Mouse (Mus musculus): ENCODE results near the gene Trim26. TPM values are rescaled to one million over a fixed set of nuclear protein-coding genes. Genes with fewer than 3 reads are reported as not detected.

Gene Trim26
- polyA plus RNA-seq, 1 experiment from 2014 or later = 27.4 TPM

DNA sequence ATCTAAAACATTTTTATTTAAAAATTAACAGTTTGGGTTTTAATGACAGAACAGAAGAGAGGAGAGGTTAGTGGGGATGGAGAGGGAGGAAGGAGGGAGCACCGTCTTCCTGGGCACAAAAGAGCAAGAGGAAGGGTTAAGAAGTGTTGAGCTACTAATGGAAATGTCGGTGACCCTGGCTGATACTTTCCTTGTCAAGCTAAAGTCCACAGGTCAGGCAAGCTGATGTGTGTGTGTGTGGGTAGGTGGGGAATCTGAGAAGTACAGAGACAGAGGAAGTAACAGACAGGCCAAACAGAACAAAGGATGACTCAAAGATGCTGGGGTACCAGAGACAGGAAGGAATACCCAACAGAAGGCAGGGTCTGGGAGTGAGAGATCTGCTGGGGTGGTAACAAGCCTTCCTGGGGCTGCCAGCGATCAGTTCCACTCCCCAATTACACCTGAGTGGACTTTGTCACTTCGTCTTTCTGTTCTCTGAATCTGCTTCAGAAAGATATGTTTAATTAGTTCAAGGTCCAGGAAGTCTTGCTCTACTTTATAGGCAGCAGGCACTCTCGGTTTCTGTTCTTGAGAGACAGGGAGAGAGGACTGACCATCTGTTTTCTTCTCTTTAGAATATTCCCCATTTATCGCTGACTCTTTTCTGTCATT lies 60.7 kb downstream of the Trim26 start, which contains the start of gene Trim31:
Gene Trim31, plus strand, starts transcription at position 567 of the 654 bp plus-strand sequence.
- H3K36me3 ChIP-seq (ENCODE audit: control insufficient read depth, insufficient read depth) = no peaks in the 10 kb centered on the region
- peak within 1 kb of the TSS; percentile 48 for H3K9ac ChIP-seq (ENCODE audit: low read depth, low read length)
- WGBS = 30% methylated on average over 6 of the region's 6 CpGs
- H3K27me3 ChIP-seq (replicated peaks; ENCODE audit: control insufficient read depth, insufficient read depth, low read length) = no peaks in the 10 kb centered on the region
- peak within 1 kb of the TSS; percentile 38 for H3K4me3 ChIP-seq (ENCODE audit: low read depth, low read length)
- TF ChIP-seq CTCF (IDR thresholded peaks at IDR 0.05; ENCODE audit: low read depth) = no peak
- H3K4me1 ChIP-seq (replicated peaks; ENCODE audit: control insufficient read depth, insufficient read depth, low read length) = no peaks in the 10 kb centered on the region
- ATAC-seq = peak; percentile 70
- peak within 1 kb of the TSS; percentile 96 for H3K27ac ChIP-seq (ENCODE audit: low read depth, low read length)
- no peaks in the 10 kb centered on the region for H3K9me3 ChIP-seq (ENCODE audit: control insufficient read depth)
- H3K4me2 ChIP-seq (replicated peaks; ENCODE audit: low read depth) = peak within 1 kb of the TSS; percentile 73

DNA sequence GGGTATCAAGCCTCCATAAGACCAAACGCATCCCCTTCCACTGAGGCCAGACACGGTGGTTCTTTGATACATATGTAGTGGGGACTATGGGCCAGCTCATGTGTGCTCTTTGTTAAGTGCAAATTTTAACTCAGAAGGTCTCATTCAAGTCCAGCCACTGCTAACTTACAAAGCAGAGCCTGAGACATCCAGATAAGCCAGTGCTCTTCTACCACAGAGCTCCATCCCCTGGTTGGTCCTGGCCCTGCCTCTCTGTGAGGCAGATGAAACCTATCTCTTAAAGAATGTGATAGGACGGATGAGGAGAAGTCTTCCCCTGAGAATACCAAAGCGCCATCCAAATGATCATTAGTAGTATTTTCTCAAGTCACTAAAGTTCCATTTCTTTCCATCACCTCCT lies 62.4 kb downstream of the Trim26 start:
- H3K9ac ChIP-seq (ENCODE audit: low read depth, low read length) = peak overlapping the region; percentile 48
- 65% methylated on average over 4 of the region's 4 CpGs for WGBS
- peak overlapping the region; percentile 73 for H3K4me2 ChIP-seq (replicated peaks; ENCODE audit: low read depth)

DNA sequence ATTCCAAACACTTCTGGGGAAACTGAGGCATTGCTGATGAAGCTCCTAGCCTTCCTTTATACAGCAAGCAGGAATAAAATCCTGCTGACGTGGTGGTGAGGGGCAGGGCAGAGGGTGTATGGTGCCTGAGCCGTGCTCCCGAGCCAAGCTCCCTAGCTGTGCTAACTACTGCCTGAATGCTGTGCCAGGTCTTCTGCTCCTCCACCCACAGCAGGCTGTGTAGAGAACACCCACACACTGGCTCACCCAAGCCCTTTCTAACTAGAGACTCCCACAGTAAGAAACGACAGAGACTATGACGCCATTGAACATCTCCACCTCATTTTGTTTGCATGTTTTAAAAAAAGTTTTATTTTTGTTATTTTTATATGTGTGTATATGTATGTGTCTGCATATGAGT lies 63.1 kb downstream of the Trim26 start:
- Histone ChIP-seq H3K27me3 (replicated peaks; ENCODE audit: control insufficient read depth, insufficient read depth, low read length) (no peaks in the 10 kb centered on the region), H3K27ac (ENCODE audit: low read depth, low read length) (no peak overlapping the region), H3K4me2 (replicated peaks; ENCODE audit: low read depth) (peak overlapping the region; percentile 73), H3K9me3 (ENCODE audit: control insufficient read depth) (no peaks in the 10 kb centered on the region), H3K4me1 (replicated peaks; ENCODE audit: control insufficient read depth, insufficient read depth, low read length) (no peaks in the 10 kb centered on the region), H3K36me3 (ENCODE audit: control insufficient read depth, insufficient read depth) (0 out of 2 replicates have a peak, but pooled peaks cover under 1% of the 10 kb centered on the region), H3K9ac (ENCODE audit: low read depth, low read length) (peak overlapping the region; percentile 48; the same call in 1 of the 2 replicates), H3K4me3 (ENCODE audit: low read depth, low read length) (peak overlapping the region; percentile 38)
- WGBS = 41% methylated on average over 5 of the region's 5 CpGs
- TF ChIP-seq CTCF (IDR thresholded peaks at IDR 0.05; ENCODE audit: low read depth) = no peak
- ATAC-seq = no peak

More for the DNA sequence above, 62.4 kb downstream of the Trim26 start:
- peak; percentile 44 for TF ChIP-seq CTCF (IDR thresholded peaks at IDR 0.05; ENCODE audit: low read depth)
- H3K4me3 ChIP-seq (ENCODE audit: low read depth, low read length) = peak overlapping the region; percentile 38
- H3K4me1 ChIP-seq (replicated peaks; ENCODE audit: control insufficient read depth, insufficient read depth, low read length) = no peaks in the 10 kb centered on the region
- H3K27ac ChIP-seq (ENCODE audit: low read depth, low read length) = peak overlapping the region; percentile 96
- H3K9me3 ChIP-seq (ENCODE audit: control insufficient read depth) = no peaks in the 10 kb centered on the region
- no peaks in the 10 kb centered on the region for H3K27me3 ChIP-seq (replicated peaks; ENCODE audit: control insufficient read depth, insufficient read depth, low read length)
- ATAC-seq = no peak
- no peaks in the 10 kb centered on the region for H3K36me3 ChIP-seq (ENCODE audit: control insufficient read depth, insufficient read depth)

DNA sequence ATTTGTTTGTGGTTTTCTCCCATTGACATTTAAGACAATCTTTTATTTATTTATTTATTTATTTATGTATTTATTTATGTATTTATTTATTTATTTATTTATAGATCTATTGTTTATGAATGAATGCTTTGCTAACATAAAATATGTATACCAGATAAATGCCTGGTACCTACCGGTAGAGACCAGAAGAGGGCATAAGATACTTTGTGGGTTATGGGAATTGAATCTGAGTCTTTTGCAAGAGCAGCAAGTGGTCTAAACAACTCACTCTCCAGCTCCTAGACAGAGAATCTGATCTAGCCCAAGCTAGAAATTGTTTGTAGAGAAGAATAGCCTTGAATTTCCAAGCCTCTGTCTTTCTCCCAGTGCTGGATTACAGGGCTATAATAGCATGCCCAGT lies 63.8 kb downstream of the Trim26 start:
- peak overlapping the region; percentile 73 for H3K4me2 ChIP-seq (replicated peaks; ENCODE audit: low read depth)
- H3K9me3 ChIP-seq (ENCODE audit: control insufficient read depth) = no peaks in the 10 kb centered on the region
- no peaks in the 10 kb centered on the region for H3K4me1 ChIP-seq (replicated peaks; ENCODE audit: control insufficient read depth, insufficient read depth, low read length)
- peak; percentile 52 for TF ChIP-seq CTCF (IDR thresholded peaks at IDR 0.05; ENCODE audit: low read depth)
- H3K4me3 ChIP-seq (ENCODE audit: low read depth, low read length) = peak overlapping the region; percentile 38; the same call in 1 of the 2 replicates
- 7% methylated on average over 1 of the region's 1 CpGs for WGBS
- no peak overlapping the region for H3K9ac ChIP-seq (ENCODE audit: low read depth, low read length)
- H3K36me3 ChIP-seq (ENCODE audit: control insufficient read depth, insufficient read depth) = peaks cover 7% of the 10 kb centered on the region
- no peaks in the 10 kb centered on the region for H3K27me3 ChIP-seq (replicated peaks; ENCODE audit: control insufficient read depth, insufficient read depth, low read length)
- H3K27ac ChIP-seq (ENCODE audit: low read depth, low read length) = no peak overlapping the region
- no peak for ATAC-seq

DNA sequence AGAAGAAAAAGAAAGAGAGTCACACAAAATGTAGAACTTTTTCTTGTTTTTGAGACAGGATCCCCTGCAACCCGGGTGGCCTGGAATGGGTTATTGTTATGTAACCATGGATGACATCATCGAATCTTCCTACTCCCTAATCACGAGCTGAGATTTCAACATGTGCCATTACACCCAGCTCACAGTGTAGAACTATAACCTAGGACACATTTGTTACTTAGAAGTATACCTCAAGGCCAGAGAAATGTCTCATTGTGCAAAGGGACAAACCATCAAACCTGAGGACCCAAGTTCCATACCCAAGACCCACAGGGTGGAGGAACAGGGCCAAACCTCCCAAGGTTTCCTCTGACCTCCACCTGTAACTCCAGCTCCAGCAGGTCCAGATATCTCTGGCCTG lies 66.7 kb downstream of the Trim26 start:
- ATAC-seq = no peak
- 42% methylated on average over 3 of the region's 3 CpGs for WGBS
- Histone ChIP-seq H3K4me1 (replicated peaks; ENCODE audit: control insufficient read depth, insufficient read depth, low read length) (no peaks in the 10 kb centered on the region), H3K4me2 (replicated peaks; ENCODE audit: low read depth) (no peak overlapping the region), H3K36me3 (ENCODE audit: control insufficient read depth, insufficient read depth) (peaks cover 17% of the 10 kb centered on the region), H3K27ac (ENCODE audit: low read depth, low read length) (no peak overlapping the region), H3K9me3 (ENCODE audit: control insufficient read depth) (no peaks in the 10 kb centered on the region), H3K4me3 (ENCODE audit: low read depth, low read length) (no peak overlapping the region), H3K27me3 (replicated peaks; ENCODE audit: control insufficient read depth, insufficient read depth, low read length) (no peaks in the 10 kb centered on the region), H3K9ac (ENCODE audit: low read depth, low read length) (no peak overlapping the region)
- TF ChIP-seq CTCF (IDR thresholded peaks at IDR 0.05; ENCODE audit: low read depth) = no peak

DNA sequence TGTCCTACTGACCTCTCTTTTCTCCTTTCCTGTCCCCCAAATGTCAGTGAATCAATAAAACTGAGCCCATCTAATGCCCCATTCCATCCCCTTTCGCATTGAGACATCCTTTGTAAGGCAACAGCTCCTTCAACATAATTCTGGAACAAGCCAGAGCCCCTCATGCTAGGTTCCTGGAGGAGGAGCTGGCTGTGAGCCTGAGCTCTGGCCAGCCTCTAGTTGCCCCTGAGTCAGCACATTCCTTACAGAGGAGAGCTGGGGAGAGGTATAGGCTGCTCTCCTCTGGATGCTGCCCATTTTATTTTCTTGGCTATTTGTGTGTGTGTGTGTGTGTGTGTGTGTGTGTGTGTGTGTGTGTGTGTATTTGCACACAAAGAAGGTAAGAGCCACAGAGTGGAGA lies 71.3 kb downstream of the Trim26 start:
- H3K27ac ChIP-seq (ENCODE audit: low read depth, low read length) = no peak overlapping the region
- no peak overlapping the region for H3K4me3 ChIP-seq (ENCODE audit: low read depth, low read length)
- no peak for TF ChIP-seq CTCF (IDR thresholded peaks at IDR 0.05; ENCODE audit: low read depth)
- ATAC-seq = no peak
- no peak overlapping the region for H3K9ac ChIP-seq (ENCODE audit: low read depth, low read length)
- 59% methylated on average over 1 of the region's 1 CpGs for WGBS
- H3K4me1 ChIP-seq (replicated peaks; ENCODE audit: control insufficient read depth, insufficient read depth, low read length) = no peaks in the 10 kb centered on the region
- peaks cover 17% of the 10 kb centered on the region for H3K36me3 ChIP-seq (ENCODE audit: control insufficient read depth, insufficient read depth)
- no peak overlapping the region for H3K4me2 ChIP-seq (replicated peaks; ENCODE audit: low read depth)
- H3K9me3 ChIP-seq (ENCODE audit: control insufficient read depth) = no peaks in the 10 kb centered on the region
- H3K27me3 ChIP-seq (replicated peaks; ENCODE audit: control insufficient read depth, insufficient read depth, low read length) = no peaks in the 10 kb centered on the region

Other genes with a start within 250 kb of the Trim26 start
- 0.27 and 0.42 TPM in 2 replicates for gene H2-M9, start 194.5 kb upstream of the Trim26 start, polyA plus RNA-seq (2015; fragmentation: Nextera tagmentation; extraction: Ambion mirVana)
- gene H2-M1, start 164.9 kb upstream of the Trim26 start, polyA plus RNA-seq (2015; fragmentation: Nextera tagmentation; extraction: Ambion mirVana) = not detected in 2 replicates
- gene H2-M10.5, start 64.2 kb upstream of the Trim26 start, polyA plus RNA-seq (2015; fragmentation: Nextera tagmentation; extraction: Ambion mirVana) = not detected in 2 replicates
- gene H2-M10.6, start 25.0 kb upstream of the Trim26 start, polyA plus RNA-seq (2015; fragmentation: Nextera tagmentation; extraction: Ambion mirVana) = not detected in 2 replicates
- 16.4 and 23.0 TPM in 2 replicates for gene Trim15, start 30.1 kb downstream of the Trim26 start, polyA plus RNA-seq (2015; fragmentation: Nextera tagmentation; extraction: Ambion mirVana)
- gene Trim10, start 32.4 kb downstream of the Trim26 start, polyA plus RNA-seq (2015; fragmentation: Nextera tagmentation; extraction: Ambion mirVana) = 0.07 and 0.21 TPM in 2 replicates
- gene Trim40, start 53.0 kb downstream of the Trim26 start, polyA plus RNA-seq (2015; fragmentation: Nextera tagmentation; extraction: Ambion mirVana) = 6.8 TPM in 2 replicates
- gene Trim31, start 61.0 kb downstream of the Trim26 start, polyA plus RNA-seq (2015; fragmentation: Nextera tagmentation; extraction: Ambion mirVana) = 53.7 and 56.2 TPM in 2 replicates
- gene Rnf39, start 105.8 kb downstream of the Trim26 start, polyA plus RNA-seq (2015; fragmentation: Nextera tagmentation; extraction: Ambion mirVana) = 1.7 and 2.2 TPM in 2 replicates
- 91.6 and 96.1 TPM in 2 replicates for gene Ppp1r11, start 114.6 kb downstream of the Trim26 start, polyA plus RNA-seq (2015; fragmentation: Nextera tagmentation; extraction: Ambion mirVana)
- gene Znrd1, start 121.4 kb downstream of the Trim26 start, polyA plus RNA-seq (2015; fragmentation: Nextera tagmentation; extraction: Ambion mirVana) = 59.1 and 60.1 TPM in 2 replicates
- gene Znrd1as, start 121.5 kb downstream of the Trim26 start, polyA plus RNA-seq (2015; fragmentation: Nextera tagmentation; extraction: Ambion mirVana) = 5.6 and 6.4 TPM in 2 replicates
- not detected in 2 replicates for gene 2410137M14Rik, start 144.1 kb downstream of the Trim26 start, polyA plus RNA-seq (2015; fragmentation: Nextera tagmentation; extraction: Ambion mirVana)
- 0.05 TPM in 1 of 2 replicates, not detected in the other for gene H2-M5, start 152.4 kb downstream of the Trim26 start, polyA plus RNA-seq (2015; fragmentation: Nextera tagmentation; extraction: Ambion mirVana)
- 8.6 and 9.0 TPM in 2 replicates for gene Zfp57, start 164.0 kb downstream of the Trim26 start, polyA plus RNA-seq (2015; fragmentation: Nextera tagmentation; extraction: Ambion mirVana)
- not detected in 2 replicates for gene Mog, start 186.3 kb downstream of the Trim26 start, polyA plus RNA-seq (2015; fragmentation: Nextera tagmentation; extraction: Ambion mirVana)
- gene Gabbr1, start 208.8 kb downstream of the Trim26 start, polyA plus RNA-seq (2015; fragmentation: Nextera tagmentation; extraction: Ambion mirVana) = 4.1 and 4.4 TPM in 2 replicates